Mouse (Mus musculus): ENCODE results near the gene Srp54a. TPM values are rescaled to one million over a fixed set of nuclear protein-coding genes. Genes with fewer than 3 reads are reported as not detected.
"Not testable (repeated sequence)": the region's sequence is repeated elsewhere in the genome, so short reads cannot be mapped to it uniquely, and the experiment has no call there.

Srp54a gene
- total RNA-seq (2021), result 100 to 1,000 TPM; 108 to 111 TPM

DNA sequence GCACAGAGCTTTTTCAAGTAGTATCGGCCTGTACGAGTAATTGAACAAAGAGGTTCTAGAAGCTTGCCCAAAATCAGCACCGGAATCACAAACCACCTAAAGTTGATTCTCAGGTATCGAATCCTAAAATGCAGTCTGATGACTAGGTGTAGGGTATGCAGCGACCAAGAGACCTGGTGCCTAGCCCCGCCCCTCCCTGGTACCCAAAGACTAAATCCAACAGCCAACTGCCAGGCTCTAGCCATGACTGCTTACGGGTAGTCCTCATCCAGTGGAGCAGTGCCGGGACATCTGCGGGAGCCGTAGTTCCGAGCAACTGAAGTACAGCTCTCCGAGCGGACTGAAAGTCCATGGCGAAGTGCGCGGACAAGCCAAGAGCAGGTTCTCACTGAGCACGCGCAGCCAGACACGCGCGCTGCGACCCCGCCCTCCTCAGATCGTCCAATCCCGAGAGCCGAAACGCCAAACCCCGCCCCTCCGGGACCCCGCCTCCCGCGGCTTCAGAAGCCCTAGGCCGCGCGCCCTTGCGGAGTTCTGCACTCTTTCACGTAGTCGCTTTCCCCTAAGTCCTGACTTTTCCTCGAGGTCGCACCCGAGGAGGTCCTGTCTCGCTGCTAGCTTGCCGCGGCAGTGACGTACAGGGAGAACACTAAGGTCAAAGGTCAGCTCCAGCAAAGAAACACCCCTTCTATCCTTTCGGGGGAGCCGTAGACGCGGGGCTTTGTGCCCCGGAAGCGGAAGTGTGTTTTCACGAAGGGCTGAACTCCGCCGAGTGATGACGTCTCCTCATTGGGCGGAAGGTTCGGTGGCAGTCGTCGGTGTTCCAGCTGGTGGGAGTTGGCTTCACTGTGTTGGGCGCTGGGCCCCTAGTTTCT is at the start of gene Srp54a, which contains the start of gene 2700097O09Rik:
Srp54a (plus strand) TSS at position 537 of the 875 bp plus-strand sequence.
2700097O09Rik (minus strand) TSS at position 385 of the 875 bp plus-strand sequence.
- intact Hi-C loops (cut with DNase I), result not testable (repeated sequence)
- peak; percentile 96 for DNase-seq

DNA sequence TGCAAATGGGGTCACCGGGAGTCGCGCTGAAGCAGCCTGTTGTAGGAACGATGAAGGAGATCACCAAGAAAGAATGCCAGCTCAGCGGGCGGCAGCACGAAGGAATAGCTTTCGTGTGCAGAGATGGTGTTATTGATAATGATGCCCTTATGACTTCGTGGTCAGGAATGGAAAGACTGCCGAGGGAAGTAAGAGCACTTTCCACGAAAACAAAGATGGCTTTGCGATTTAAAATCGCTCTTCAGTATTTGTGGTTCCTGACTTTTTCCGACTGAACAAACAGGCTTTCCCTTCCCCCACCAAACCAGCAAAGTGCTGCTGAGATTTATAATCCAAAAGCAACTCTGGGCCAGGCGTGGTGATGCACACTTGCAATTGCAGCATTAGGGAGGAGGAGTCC is 39.1 kb upstream of the Srp54a start:
- DNase-seq, result no peak
- intact Hi-C loops (cut with DNase I), result no loop called here

DNA sequence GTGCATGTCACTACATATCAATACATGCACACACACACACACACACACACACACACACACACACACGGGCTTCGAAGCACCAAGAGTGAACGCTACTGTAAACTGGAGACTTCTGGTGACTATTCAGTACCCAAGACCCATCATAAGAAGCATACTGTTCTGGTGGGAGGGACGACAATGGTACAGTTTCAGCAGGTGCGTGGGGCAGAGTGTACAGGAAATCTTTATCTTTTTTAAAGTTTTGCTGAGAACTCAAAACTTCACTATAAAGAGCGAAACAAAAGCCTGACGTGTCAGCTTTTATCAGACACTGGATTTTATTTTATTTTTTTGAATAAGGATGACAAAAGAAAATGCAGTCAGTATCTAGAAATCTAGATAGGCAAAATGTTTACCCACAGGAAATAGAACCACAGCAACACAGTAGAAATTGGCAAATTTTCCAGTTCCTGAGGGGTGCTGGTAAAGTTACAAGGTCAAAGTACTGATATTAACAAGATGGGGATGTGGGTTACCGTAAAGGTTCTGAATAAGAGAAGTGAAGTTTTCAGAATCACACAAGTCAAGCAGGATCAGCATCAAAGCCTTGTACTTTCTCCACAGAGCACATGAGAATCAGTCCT is 30.2 kb upstream of the Srp54a start:
- DNase-seq, result no peak
- intact Hi-C loops (cut with DNase I), result no loop called here

DNA sequence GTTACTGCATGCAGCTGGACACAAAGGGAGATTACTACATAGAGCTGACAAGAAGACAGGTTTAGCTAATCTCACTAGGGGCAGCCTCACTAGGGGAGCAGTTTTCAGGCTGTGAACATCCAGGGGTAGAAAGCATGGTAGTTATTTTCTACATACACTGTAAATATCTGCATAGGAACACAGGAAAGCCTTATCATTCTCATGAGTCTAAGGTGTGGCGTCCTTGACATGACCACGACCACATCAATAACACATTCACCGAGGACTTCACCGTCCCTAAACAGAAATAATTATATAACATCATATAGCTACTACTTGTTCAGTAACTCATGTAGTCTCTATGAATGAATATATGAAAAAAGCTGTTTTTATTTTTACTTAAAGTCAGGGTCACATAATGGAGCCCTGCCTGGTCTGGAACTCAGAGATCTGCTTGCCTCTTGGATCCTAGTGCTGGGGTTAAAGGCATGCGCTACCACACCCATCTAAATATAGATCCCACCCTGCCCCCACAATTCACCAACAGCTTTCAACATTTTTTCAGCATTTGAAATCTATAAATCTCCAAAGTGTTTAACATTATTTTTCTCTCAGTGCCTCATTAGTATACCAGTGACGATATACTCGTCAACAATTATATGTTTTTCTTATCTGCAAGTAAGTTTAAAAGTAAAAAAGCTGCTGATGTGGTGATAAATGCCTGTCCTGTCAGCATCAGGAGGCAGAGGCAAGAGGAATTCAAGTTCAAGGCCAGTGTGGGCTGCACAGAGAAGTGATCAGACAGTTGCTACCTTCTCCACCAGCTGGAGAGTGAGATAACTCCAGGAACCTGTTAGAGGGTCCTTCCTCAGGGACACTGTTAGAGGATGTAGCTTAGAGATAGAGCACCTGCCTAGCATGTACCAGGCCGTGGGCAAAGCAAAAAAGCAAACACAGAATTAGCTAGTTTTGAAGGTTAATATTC is 28.6 kb upstream of the Srp54a start:
- DNase-seq, result no peak
- intact Hi-C loops (cut with DNase I), result no loop called here

DNA sequence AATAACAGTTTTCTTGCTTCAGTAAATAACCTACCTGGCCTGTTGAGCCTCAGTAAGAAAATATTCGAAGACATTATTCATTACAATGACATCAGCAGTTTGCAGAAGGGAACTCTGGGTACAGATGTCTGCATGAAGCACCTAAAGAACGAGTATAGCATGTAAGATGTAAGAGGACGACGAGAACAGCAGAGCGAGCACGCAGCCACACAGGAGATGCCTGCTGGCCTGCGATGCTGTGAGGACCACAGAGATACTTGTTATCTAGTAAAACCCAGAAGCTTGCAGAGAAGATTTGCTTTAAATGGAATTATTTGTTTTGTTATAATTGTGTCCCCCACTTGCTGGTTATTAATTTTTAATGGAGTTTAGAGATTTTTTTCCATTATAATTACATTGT is 26.8 kb upstream of the Srp54a start:
- DNase-seq, result no peak
- intact Hi-C loops (cut with DNase I), result no loop called here

DNA sequence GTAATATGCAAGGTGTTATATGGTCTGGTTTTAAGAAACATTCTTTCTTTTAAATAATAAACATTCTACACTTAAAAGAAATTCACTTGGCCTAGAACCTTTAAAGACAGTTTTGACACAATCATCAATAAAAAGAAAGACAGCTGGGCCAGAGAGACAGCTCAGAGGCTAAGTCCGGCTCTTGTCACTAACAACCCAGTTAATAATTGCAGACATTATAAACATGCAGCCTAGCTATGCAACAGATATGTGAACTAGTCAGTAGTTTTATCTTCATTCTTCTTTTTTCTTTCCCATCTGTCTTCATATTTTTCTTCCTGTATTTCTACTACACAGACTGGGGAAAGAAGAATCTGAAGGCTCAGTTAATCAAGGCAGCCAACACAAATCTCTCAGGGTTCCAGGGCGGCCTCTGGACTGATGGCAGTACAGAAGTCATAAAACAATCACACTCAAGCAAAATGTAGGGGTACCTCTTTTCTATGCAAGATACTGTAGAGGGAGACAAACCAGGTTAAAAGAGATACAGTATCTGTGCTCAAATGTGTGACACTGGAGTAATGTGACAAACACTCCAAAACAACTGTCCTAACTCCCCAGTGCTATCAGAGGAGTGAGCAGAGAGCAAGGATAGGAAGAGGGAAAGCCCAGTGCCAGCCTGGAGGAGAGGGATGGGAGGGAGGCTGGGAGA is 25.4 kb upstream of the Srp54a start:
- intact Hi-C loops (cut with DNase I), result no loop called here
- no peak for DNase-seq

DNA sequence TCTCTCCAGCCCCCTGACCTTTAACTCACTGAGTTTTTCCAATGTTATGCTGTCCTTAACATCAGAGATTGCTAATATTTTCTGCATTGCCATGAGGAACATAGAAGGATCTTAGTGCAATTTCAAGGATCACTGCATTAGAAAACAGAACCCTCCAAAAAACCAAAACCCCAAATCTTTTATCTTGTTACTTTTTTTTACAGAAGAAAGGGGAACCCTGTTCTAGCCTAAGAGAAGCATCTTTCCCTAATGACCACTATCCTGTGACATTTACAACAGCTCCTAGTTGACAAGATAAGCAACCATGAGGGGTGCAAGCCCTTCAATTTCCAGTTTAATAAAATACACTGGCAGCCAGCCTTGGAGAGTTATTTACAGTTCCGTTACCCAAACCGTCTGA is 23.4 kb upstream of the Srp54a start:
- intact Hi-C loops (cut with DNase I), result no loop called here
- no peak for DNase-seq

DNA sequence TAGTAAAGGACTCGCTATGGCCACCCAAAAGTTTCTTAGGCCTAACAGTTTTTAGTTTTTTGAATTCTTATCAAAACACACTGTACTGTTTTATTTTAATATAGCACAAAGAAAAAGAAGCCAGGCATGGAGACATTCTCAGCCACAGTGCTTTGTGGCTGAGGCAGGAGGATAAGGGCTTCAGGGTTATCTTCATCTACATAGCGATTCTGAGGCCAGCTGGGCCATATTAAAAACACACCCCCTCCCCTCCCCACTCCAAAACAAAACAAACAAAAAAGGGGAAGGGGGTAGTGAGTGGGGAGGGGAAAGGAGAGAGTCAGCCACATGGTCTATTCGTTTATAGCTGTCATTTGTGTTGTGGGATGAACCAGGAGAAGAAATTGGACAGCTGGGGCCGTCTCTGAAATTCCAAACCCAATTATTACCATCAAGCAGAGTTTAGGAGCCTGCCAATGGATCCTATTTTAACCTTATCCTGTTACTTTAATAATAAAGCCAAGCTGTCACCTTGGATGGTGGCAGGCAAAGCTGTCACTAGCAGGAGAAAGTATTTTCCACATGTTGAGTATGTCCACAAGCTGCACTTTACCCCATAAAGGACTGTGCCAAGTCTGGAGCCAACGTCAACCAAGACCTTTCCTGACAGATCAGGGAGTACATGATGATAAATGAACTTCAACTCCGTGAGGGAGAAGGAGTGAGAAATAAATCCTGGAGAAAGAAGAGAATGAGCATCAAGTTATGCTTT is 21.0 kb upstream of the Srp54a start:
- intact Hi-C loops (cut with DNase I), result no loop called here
- no peak for DNase-seq

DNA sequence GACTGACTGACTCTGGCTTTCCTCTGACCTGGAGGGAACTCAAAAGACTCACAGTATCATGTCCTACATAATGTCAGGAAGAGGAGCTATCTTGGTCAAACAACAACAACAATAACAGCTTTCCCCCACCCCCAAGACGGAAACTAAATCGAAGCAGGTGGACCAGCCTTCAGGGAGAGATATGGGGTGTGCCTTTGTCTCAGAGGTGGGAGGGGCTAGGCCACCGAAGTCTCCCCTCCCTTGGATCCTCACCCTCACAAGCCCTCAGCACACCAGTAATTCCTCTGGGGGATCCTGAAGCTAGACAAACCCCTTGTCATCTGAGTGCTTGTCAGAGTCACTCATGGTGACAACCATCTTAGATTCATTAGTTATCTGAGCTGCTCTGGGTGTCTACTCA is 20.2 kb upstream of the Srp54a start:
- intact Hi-C loops (cut with DNase I), result no loop called here
- DNase-seq, result no peak

DNA sequence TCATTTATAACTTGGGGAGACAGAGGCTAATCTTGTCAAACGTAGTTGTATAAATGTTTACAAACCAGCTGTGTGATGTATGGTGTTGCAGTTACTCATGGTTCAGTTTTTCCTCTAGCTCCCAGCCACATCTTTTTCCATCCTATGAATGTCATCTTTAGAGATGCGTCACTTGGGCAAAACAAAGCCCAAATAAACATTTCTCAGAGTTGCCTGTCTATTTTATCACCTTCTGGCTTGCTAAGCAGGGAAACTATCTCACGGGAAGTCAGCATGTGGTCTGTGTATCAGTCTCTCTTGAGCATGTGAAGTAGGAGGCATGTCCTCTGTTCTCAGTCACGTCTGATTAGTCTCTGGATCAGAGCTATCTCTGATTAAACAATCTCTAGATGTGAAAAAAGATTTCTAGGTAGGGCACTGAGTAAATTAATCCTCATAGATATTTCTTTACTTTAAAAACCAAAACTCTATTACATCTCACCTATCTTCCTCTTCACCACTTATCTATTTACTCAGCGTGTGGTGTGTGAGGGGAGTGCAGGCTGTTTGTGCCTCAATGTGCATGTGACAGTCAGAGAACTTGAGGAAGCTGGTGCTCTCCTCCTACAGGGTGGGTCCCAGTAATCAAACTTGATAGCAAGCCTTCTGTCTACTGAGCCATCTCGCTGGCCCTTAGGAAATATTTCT is 19.7 kb upstream of the Srp54a start:
- intact Hi-C loops (cut with DNase I), result no loop called here

DNA sequence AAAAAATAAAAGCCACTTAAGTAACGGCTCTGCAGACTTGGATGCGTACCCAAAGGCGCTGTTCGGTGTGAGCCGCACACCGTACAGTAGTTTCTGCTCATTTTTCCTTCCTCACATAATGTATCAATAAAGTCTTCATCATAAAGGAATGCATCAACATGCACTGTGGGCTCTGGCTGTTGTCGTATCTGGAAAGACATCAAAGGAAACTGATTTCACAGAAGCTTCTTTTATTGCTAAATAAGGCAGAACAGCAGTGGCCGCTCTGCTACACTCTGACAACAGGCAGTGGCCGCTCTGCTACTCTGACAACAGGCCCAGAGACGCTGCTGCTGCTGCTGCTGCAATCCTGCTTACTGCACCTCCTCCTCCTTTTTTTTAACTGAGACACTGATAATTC is 19.1 kb upstream of the Srp54a start:
- peak; percentile 3 for DNase-seq
- intact Hi-C loops (cut with DNase I), result no loop called here

More for the DNA sequence above, 19.7 kb upstream of the Srp54a start:
- no peak for DNase-seq

DNA sequence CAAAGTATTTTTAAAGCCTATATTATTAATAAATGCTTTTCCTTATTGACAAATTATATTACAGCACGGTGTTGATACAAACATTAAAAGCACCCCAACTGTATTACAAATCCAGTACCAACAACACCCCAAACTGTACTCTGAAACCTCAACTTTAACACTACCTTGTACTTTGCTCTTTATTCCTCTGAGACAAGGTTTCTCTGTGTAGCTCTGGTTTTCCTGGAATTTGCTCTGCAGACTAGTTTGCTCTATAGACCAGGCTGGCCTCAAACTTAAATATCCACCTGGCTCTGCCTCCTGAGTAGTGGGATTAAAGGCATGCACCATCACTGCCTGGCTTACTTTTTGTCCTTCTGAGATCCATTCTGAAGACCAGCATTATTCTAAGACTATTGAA is 17.9 kb upstream of the Srp54a start:
- intact Hi-C loops (cut with DNase I), result no loop called here
- DNase-seq, result no peak

DNA sequence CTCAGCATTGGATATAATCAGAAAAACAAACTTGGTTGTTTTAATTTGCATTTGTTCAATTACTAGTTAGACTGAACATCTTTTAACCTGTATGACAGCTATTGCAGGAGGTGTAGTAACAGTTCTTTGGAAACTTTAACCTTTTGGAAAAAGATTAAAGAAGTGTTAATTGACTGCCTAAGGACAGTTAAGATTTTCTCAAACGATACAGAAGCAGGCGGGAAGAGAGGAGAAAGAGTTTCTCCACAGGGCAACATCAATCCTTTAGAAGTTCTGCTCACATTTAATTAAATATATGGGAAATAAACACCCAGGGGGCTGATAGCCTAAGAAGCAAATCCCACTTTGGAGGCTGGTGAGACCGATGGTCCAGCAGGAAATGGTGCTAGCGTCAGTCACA is 7.6 kb upstream of the Srp54a start:
- intact Hi-C loops (cut with DNase I), result no loop called here
- no peak for DNase-seq

DNA sequence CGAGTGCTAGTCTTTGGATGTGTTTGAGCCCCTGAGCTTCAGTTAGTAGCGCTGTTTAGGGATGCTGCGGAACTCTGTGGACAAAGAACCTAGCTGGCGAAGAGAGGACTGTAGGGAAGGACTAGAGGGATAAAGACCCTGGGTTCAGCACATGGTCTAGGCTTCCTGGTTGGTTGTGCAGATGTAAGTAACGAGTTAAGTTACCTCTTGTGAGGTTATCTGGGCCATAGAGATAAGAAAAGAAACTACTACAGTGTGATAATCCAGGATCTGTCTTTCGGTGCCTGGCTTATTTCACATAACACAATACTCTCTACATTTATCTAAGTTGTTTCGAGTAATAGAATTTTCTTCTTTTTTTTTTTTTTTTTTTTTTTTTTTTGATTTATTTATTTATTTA is 6.4 kb upstream of the Srp54a start:
- intact Hi-C loops (cut with DNase I), result no loop called here
- DNase-seq, result no peak

DNA sequence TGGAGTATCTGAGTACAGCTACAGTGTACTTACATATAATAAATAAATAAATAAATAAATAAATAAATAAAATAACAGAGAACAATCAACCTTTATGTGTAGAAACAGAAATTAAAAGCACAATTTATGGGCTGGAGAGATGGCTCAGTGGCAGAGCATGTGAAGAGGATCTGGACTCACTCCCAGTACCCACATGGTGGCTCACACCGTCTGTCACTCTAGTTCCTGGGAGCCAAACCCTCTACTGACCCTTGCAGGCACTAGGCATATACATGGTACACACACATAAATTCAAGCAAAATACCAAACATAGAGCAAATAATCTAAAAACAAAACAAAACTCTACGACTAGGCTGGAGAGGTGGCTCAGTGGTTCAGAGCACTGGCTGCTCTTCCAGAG is 4.8 kb upstream of the Srp54a start:
- intact Hi-C loops (cut with DNase I), result no loop called here
- peak; percentile 36 for DNase-seq

DNA sequence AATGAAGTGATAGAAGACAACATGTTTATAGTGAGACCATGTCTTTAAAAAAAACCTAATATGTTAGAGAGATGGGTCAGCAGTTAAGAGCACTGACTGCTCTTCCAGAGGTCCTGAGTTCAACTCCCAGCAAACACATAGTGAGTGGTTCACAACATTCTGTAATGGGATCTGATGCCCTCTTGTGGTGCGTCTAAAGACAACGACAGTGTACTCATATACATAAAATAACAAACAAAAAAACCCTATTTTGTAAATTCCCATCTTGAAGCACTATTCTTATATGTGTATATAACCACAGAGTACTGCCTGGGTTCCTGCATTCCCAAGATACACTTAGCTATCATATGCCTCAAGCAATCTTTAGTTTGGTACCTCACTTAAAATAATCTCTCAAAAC is 1.4 kb upstream of the Srp54a start:
- DNase-seq; intact Hi-C loops (cut with DNase I): not testable (repeated sequence)

DNA sequence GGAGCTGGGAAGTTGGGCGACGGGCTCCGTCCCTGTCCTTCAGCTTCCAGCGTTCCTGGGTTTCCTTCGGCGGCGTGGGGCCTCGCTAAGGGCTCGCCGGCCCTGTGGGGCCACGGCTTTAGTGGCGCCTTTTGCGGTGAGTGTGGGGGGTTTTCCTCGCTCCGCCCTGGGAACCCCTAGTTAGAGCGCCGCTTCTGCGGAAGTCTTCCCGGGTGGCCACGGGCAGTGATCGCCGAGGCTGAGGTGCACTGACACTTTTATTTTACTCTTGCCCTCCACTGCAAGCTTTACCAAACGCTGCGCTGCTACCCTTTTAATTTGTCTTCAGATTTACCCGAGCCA is 510 bp downstream of the Srp54a start:
- intact Hi-C loops (cut with DNase I); DNase-seq: not testable (repeated sequence)

DNA sequence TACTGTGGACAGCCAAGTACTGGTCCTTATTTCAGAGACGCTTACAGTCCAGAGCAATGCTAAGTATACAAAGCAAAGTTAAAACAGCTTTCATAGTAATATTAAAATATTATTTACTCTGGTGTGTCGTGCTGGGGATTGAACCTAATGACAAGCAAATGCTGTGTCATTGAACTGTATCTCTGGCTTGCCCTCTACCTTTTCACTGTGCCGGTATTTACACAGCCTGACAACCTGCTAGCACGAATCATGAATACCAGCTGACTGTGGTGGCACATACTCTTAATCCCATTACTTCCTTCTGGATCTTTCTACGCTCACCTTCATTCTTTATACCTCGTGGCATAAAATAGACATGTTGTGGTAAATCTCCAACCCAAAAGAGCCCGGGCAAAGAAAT is 12.1 kb downstream of the Srp54a start:
- intact Hi-C loops (cut with DNase I), result not testable (repeated sequence)

DNA sequence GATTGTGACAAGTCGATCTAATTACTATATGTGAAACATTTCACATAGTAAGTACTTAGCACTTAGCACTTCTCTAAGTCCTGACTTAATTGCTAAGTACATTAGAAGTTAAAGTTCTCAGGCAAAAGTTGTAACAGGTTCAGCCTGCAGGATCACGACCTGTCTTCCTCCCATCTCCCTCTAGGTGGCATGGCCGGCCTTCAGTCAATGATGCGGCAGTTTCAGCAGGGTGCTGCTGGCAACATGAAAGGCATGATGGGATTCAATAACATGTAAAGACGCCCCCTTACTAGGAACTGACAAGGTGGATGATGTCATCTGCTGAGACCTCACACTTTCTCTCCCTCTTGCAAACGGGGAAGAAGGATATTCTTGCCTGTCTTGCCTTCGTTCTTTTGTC is 32.6 kb downstream of the Srp54a start:
- DNase-seq; intact Hi-C loops (cut with DNase I): not testable (repeated sequence)

More for the DNA sequence above, 12.1 kb downstream of the Srp54a start:
- not testable (repeated sequence) for DNase-seq
